Mouse (Mus musculus) liver, adult 2 months (tissue): ENCODE results near the gene Gga1.
A peak's percentile ranks its signal among the peaks of the same experiment; 100 is the strongest.

Experiments
- CTCF ChIP-seq: fragments of 200-500 bp; IDR thresholded peaks from 2 replicates; pipeline ENCODE4 v1.5.1; 2011; ENCODE audit warnings: low read depth, low read length, control low read depth
- POLR2A ChIP-seq: fragments of 200-500 bp; IDR thresholded peaks from 2 replicates; pipeline ENCODE4 v1.6.1; 2011; ENCODE audit warnings: low read length, control low read depth; ENCODE audit not compliant: insufficient read depth; ENCODE audit errors: extremely low read depth

- no peak for TF ChIP-seq POLR2A
- peak; percentile 82 for TF ChIP-seq CTCF
Observed at GRCm38 (mm10) chr15:78942663-78943062, 65.7 kb downstream of the Gga1 start.
